ENCODE assay signal across 11 mouse cellular contexts in the genomic region with DNA sequence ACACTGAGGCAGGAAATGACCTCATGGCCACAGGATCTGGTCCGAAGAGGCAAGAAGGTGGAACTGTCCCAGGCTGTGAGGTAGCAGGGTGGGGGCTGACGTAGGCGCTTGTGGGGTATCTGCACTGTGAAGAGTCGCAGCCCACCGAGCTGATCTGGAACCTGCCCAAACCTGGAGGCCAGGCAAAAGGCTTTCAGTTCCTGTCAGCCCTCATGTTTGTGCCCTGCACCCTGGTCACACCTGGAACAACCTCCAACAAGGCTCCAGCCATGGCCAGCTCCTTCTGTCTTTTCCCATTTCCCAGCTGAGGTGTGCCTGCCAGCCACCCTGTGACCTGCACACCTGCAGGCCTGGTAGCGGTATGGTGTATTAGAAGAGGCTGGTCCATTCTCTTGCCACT. TPM values are rescaled to one million over a fixed set of nuclear protein-coding genes. Genes with fewer than 3 reads are reported as not detected.
DNase-seq lines count a peak whose midpoint lies in the region; ATAC-seq and TF ChIP-seq lines count a peak whose summit lies in the region.
"Had no signal": no experiment of that assay in that cellular context is flagged by ENCODE, and none has a peak within 500 bp of the region (broad histone marks: within the 10 kb centered on the region; RNA-seq: fewer than 3 reads in every experiment).

No protein-coding gene starts in this region.

- no peak for TF ChIP-seq CTCF in kidney, postnatal 0 days (IDR thresholded peaks at IDR 0.05; ENCODE audit: low read depth)
- no peak for TF ChIP-seq CTCF in intestine, postnatal 0 days (IDR thresholded peaks at IDR 0.05; ENCODE audit: low read depth)

- no peak overlapping the region for H3K27ac ChIP-seq in kidney, postnatal 0 days
- peak overlapping the region; percentile 50; the same call in 1 of the 2 replicates for H3K27ac ChIP-seq in intestine, postnatal 0 days (ENCODE audit: low read depth, low read length)
- H3K27ac ChIP-seq: embryonic facial prominence, embryonic 15.5 days; heart, adult 2 months; macrophage had no signal

- H3K9me3 ChIP-seq in kidney, postnatal 0 days (replicated peaks; ENCODE audit: low read length), result no peaks in the 10 kb centered on the region
- H3K9me3 ChIP-seq in intestine, postnatal 0 days (ENCODE audit: control insufficient read depth), result no peaks in the 10 kb centered on the region
- H3K9me3 ChIP-seq: embryonic facial prominence, embryonic 15.5 days had no signal

- H3K79me2 ChIP-seq in myocyte (ENCODE audit: control insufficient read depth, insufficient read depth), result peaks cover 31% of the 10 kb centered on the region

- TF ChIP-seq POLR2A in myocyte (IDR thresholded peaks at IDR 0.05; ENCODE audit: insufficient read length, low read depth), result peak; percentile 21

- H3K9ac ChIP-seq in kidney, postnatal 0 days (ENCODE audit: low read depth, low read length), result no peak overlapping the region
- no peak overlapping the region for H3K9ac ChIP-seq in intestine, postnatal 0 days (ENCODE audit: low read depth, low read length)
- H3K9ac ChIP-seq: embryonic facial prominence, embryonic 15.5 days had no signal

- H3ac ChIP-seq in myocyte (ENCODE audit: control insufficient read depth, insufficient read length), result no peak overlapping the region

- no peaks in the 10 kb centered on the region for H3K27me3 ChIP-seq in kidney, postnatal 0 days (ENCODE audit: insufficient read depth, low read length)
- H3K27me3 ChIP-seq in intestine, postnatal 0 days (replicated peaks; ENCODE audit: control insufficient read depth, insufficient read depth, low read length), result no peaks in the 10 kb centered on the region
- H3K27me3 ChIP-seq in myocyte (ENCODE audit: control insufficient read depth, insufficient read depth, insufficient read length), result no peaks in the 10 kb centered on the region
- H3K27me3 ChIP-seq: embryonic facial prominence, embryonic 15.5 days had no signal

- 86% methylated on average over 6 of the region's 6 CpGs for WGBS in kidney, postnatal 0 days
- 89% methylated on average over 6 of the region's 6 CpGs for WGBS in intestine, postnatal 0 days

- DNase-seq in cerebellum, adult 9-10 months, result peak; percentile 39
- DNase-seq in cerebellum, adult 8-10 months, result no peak
- no peak for DNase-seq in kidney, postnatal 0 days (ENCODE audit: low spot score)
- no peak for DNase-seq in kidney, postnatal 4 days
- no peak for DNase-seq in spleen, adult 12 weeks (ENCODE audit: low spot score)
- DNase-seq in layer of hippocampus, adult 18-20 months (ENCODE audit: low spot score in 2 of 2), result no peak
- DNase-seq: heart, adult 2 months had no signal

- peaks cover 18% of the 10 kb centered on the region; the same call in 1 of the 2 replicates for H3K4me1 ChIP-seq in kidney, postnatal 0 days (replicated peaks; ENCODE audit: insufficient read depth, low read length)
- H3K4me1 ChIP-seq in intestine, postnatal 0 days (replicated peaks; ENCODE audit: control insufficient read depth, insufficient read depth, low read length), result peaks cover 3% of the 10 kb centered on the region

- peak overlapping the region; percentile 1; the same call in 1 of the 2 replicates for H3K4me2 ChIP-seq in kidney, postnatal 0 days (ENCODE audit: low read length)
- peak overlapping the region; percentile 69 for H3K4me2 ChIP-seq in intestine, postnatal 0 days (replicated peaks; ENCODE audit: low read depth)
- H3K4me2 ChIP-seq in myocyte (ENCODE audit: low read depth), result peak overlapping the region; percentile 93

- ATAC-seq in kidney, postnatal 0 days (replicated peaks; ENCODE audit: low FRiP score, low read depth), result no peak
- no peak for ATAC-seq in intestine, postnatal 0 days

- H3K36me3 ChIP-seq in kidney, postnatal 0 days (ENCODE audit: insufficient read depth, low read length), result peaks cover 27% of the 10 kb centered on the region
- peaks cover 46% of the 10 kb centered on the region for H3K36me3 ChIP-seq in intestine, postnatal 0 days (ENCODE audit: control insufficient read depth, insufficient read depth)
- H3K36me3 ChIP-seq in myocyte (ENCODE audit: control insufficient read depth, insufficient read depth), result peaks cover 36% of the 10 kb centered on the region

- no peak overlapping the region for H3K4me3 ChIP-seq in kidney, postnatal 0 days (replicated peaks; ENCODE audit: low read depth, low read length)
- H3K4me3 ChIP-seq in intestine, postnatal 0 days (ENCODE audit: low read depth, low read length), result peak overlapping the region; percentile 84; the same call in 1 of the 2 replicates
- no peak overlapping the region for H3K4me3 ChIP-seq in myocyte
- H3K4me3 ChIP-seq: embryonic facial prominence, embryonic 15.5 days; heart, adult 2 months had no signal

TF ChIP-seq in myocyte, 11 proteins besides CTCF, POLR2A, EP300 and RAD21:
- TF ChIP-seq E2F4 (IDR thresholded peaks at IDR 0.05; ENCODE audit: insufficient read depth), result no peak
- TF ChIP-seq REST (IDR thresholded peaks at IDR 0.05; ENCODE audit: insufficient read depth, insufficient read length), result no peak
- peak; percentile 58 for TF ChIP-seq POLR2AphosphoS2 (IDR thresholded peaks at IDR 0.05; ENCODE audit: insufficient read length, low read depth)
- no peak for TF ChIP-seq USF1 (IDR thresholded peaks at IDR 0.05; ENCODE audit: low read depth)
- no peak for TF ChIP-seq CEBPB (IDR thresholded peaks at IDR 0.05; ENCODE audit: insufficient read depth, poor library complexity, severe bottlenecking)
- TF ChIP-seq MYOG (IDR thresholded peaks at IDR 0.05; ENCODE audit: control insufficient read depth in 1 of 3, insufficient read depth in 1 of 3, insufficient read length in 2 of 3, low read depth in 2 of 3), result peak in 1 of 3 experiments; percentile 6
- no peak for TF ChIP-seq MYOD1 (IDR thresholded peaks at IDR 0.05; ENCODE audit: control insufficient read depth in 1 of 3, insufficient read length in 2 of 3, low read depth in 2 of 3)
- no peak for TF ChIP-seq SRF (IDR thresholded peaks at IDR 0.05; ENCODE audit: control insufficient read depth, insufficient read length, low read depth)
- no peak for TF ChIP-seq TCF12 (IDR thresholded peaks at IDR 0.05; ENCODE audit: insufficient read depth, poor library complexity, severe bottlenecking)
- TF ChIP-seq MAX (IDR thresholded peaks at IDR 0.05; ENCODE audit: low read depth), result no peak
- TF ChIP-seq TCF3 (IDR thresholded peaks at IDR 0.05; ENCODE audit: insufficient read length, low read depth), result no peak
TF ChIP-seq in myocyte: peak in this region for 2.

RNA-seq across cellular contexts. Expression of a gene that starts 2.3 kb away (rescaled TPM):
- polyA plus RNA-seq in kidney, postnatal 0 days (2015; fragmentation: Nextera tagmentation; extraction: Ambion mirVana), result 103 and 117 TPM in 2 replicates
- polyA plus RNA-seq in intestine, postnatal 0 days (2015; fragmentation: Nextera tagmentation; extraction: Ambion mirVana), result 150 and 161 TPM in 2 replicates
- 158 TPM for polyA plus RNA-seq in myocyte (2012; fragmentation: generic; extraction: Trizol)
- total RNA-seq in layer of hippocampus, adult 18-20 months (2021), result 100 to 1,000 TPM; 119 to 125 TPM

RNA-seq across cellular contexts. Expression of a gene that starts 10.6 kb away (rescaled TPM):
- 2.2 and 2.3 TPM in 2 replicates for polyA plus RNA-seq in kidney, postnatal 0 days (2015; fragmentation: Nextera tagmentation; extraction: Ambion mirVana)
- 1.8 and 2.3 TPM in 2 replicates for polyA plus RNA-seq in intestine, postnatal 0 days (2015; fragmentation: Nextera tagmentation; extraction: Ambion mirVana)
- polyA plus RNA-seq in myocyte (2012; fragmentation: generic; extraction: Trizol), result 0.62 TPM
- total RNA-seq in layer of hippocampus, adult 18-20 months (2021), result under 1 TPM; 0.12 to 0.30 TPM
- polyA plus RNA-seq: macrophage had no signal

RNA-seq across cellular contexts. Expression of a gene that starts 12.5 kb away (rescaled TPM):
- polyA plus RNA-seq in kidney, postnatal 0 days (2015; fragmentation: Nextera tagmentation; extraction: Ambion mirVana), result 47.4 and 52.2 TPM in 2 replicates
- polyA plus RNA-seq in intestine, postnatal 0 days (2015; fragmentation: Nextera tagmentation; extraction: Ambion mirVana), result 535 and 618 TPM in 2 replicates
- polyA plus RNA-seq in myocyte (2012; fragmentation: generic; extraction: Trizol), result 26.2 TPM
- 10 to 100 TPM; 15.0 to 16.2 TPM for total RNA-seq in layer of hippocampus, adult 18-20 months (2021)
- polyA plus RNA-seq: macrophage had no signal

RNA-seq across cellular contexts. Expression of a gene that starts 36.7 kb away (rescaled TPM):
- polyA plus RNA-seq in kidney, postnatal 0 days (2015; fragmentation: Nextera tagmentation; extraction: Ambion mirVana), result 68.9 and 70.6 TPM in 2 replicates
- 89.6 and 97.9 TPM in 2 replicates for polyA plus RNA-seq in intestine, postnatal 0 days (2015; fragmentation: Nextera tagmentation; extraction: Ambion mirVana)
- 16.6 TPM for polyA plus RNA-seq in myocyte (2012; fragmentation: generic; extraction: Trizol)
- total RNA-seq in layer of hippocampus, adult 18-20 months (2021), result 10 to 100 TPM; 14.8 to 16.3 TPM

RNA-seq across cellular contexts. Expression of a gene that starts 44.7 kb away (rescaled TPM):
- 204 and 226 TPM in 2 replicates for polyA plus RNA-seq in kidney, postnatal 0 days (2015; fragmentation: Nextera tagmentation; extraction: Ambion mirVana)
- polyA plus RNA-seq in intestine, postnatal 0 days (2015; fragmentation: Nextera tagmentation; extraction: Ambion mirVana), result 63.2 and 63.7 TPM in 2 replicates
- polyA plus RNA-seq in myocyte (2012; fragmentation: generic; extraction: Trizol), result 25.8 TPM
- total RNA-seq in layer of hippocampus, adult 18-20 months (2021), result 1 to 10 TPM; 1.9 TPM

Comparison
In these comparisons a context has a peak if more than half of its experiments do, and no peak if none do; other contexts are left out.
1. H3K4me2 ChIP-seq: peak in every context shown above with its lines; median percentile 93 in myocyte; 69 in intestine, postnatal 0 days; 1 in kidney, postnatal 0 days.
2. RNA of a gene that starts 12.5 kb away (polyA plus RNA-seq): 535 to 618 TPM in intestine, postnatal 0 days; 47.4 to 52.2 TPM in kidney, postnatal 0 days and 26.2 TPM in myocyte (single experiment); every median in the first group is over 10 times any median in the second.